Mouse (Mus musculus) liver, embryonic 14.5 days (tissue): Measurements from ENCODE around the gene Rufy4. TPM values are rescaled to one million over a fixed set of nuclear protein-coding genes. Genes with fewer than 3 reads are reported as not detected.

Experiments
- ATAC-seq: fragments of 200-750 bp; cut with Nextera tagmentation; 2 replicates; pipeline ENCODE4 v1.8.0; 2017; ENCODE audit warnings: moderate number of reproducible peaks, mild to moderate bottlenecking, moderate library complexity; ENCODE audit not compliant: insufficient read depth
- DNase-seq, 3 experiments: peaks; one replicate each; pipeline ENCODE4 v3.0.0-alpha.2; 2012 to 2013; ENCODE audit warnings: low read depth in 3 of 3, low spot score in 3 of 3
- H3K27ac ChIP-seq: fragments of 300-500 bp; sonication (generic); 2 replicates; pipeline ENCODE4 v1.5.1; 2014; ENCODE audit warnings: moderate library complexity, mild to moderate bottlenecking, control low read depth, inconsistent platforms
- H3K27me3 ChIP-seq: fragments of 300-500 bp; sonication (generic); 2 replicates; pipeline ENCODE4 v1.6.1; 2014; ENCODE audit warnings: mild to moderate bottlenecking, low read length, moderate library complexity; ENCODE audit not compliant: control insufficient read depth, insufficient read depth
- H3K36me3 ChIP-seq: fragments of 300-500 bp; sonication (generic); replicated peaks from 2 replicates; pipeline ENCODE4 v1.6.1; 2014; ENCODE audit warnings: low read depth; ENCODE audit not compliant: control insufficient read depth, insufficient read depth
- H3K4me1 ChIP-seq, 2 experiments: fragments of 200-500 bp in 1 of 2; fragments of 300-500 bp in 1 of 2; sonication (generic) in 1 of 2; replicated peaks; 2 replicates each; pipeline ENCODE4 v1.6.1; 2012 to 2014; ENCODE audit warnings: antibody characterized with exemption in 1 of 2, inconsistent platforms in 1 of 2, low read length in 1 of 2; ENCODE audit not compliant: control insufficient read depth in 2 of 2, insufficient read depth in 2 of 2
- H3K4me2 ChIP-seq: fragments of 300-500 bp; sonication (generic); 2 replicates; pipeline ENCODE4 v1.6.1; 2014; ENCODE audit warnings: low read depth, mild to moderate bottlenecking, control low read depth, moderate library complexity
- H3K4me3 ChIP-seq, 2 experiments: fragments of 200-500 bp in 1 of 2; fragments of 300-500 bp in 1 of 2; sonication (generic) in 1 of 2; 2 replicates each; pipeline ENCODE4 v1.5.1; 2012 to 2014; ENCODE audit warnings: low read depth in 2 of 2, low read length in 2 of 2, mild to moderate bottlenecking in 2 of 2, control low read depth in 1 of 2, inconsistent platforms in 1 of 2, moderate library complexity in 1 of 2; ENCODE audit not compliant: insufficient read depth in 1 of 2
- H3K9ac ChIP-seq: fragments of 300-500 bp; sonication (generic); replicated peaks from 2 replicates; pipeline ENCODE4 v1.6.1; 2014; ENCODE audit warnings: mild to moderate bottlenecking, control low read depth, moderate library complexity
- H3K9me3 ChIP-seq: fragments of 300-500 bp; sonication (generic); 2 replicates; pipeline ENCODE4 v1.6.1; 2016; ENCODE audit warnings: low read length, mixed read lengths; ENCODE audit not compliant: control insufficient read depth
- CTCF ChIP-seq: IDR thresholded peaks from 2 replicates; pipeline ENCODE4 v1.5.1; 2016; ENCODE audit warnings: antibody characterized with exemption, low read depth, control low read depth
- EP300 ChIP-seq: IDR thresholded peaks from 2 replicates; pipeline ENCODE4 v1.6.1; 2016; ENCODE audit warnings: antibody characterized with exemption, low read depth
- WGBS: fragments of 180-500 bp; shearing (Covaris S2); extraction: QIAGEN DNeasy Blood & Tissue Kit; methylation state at CpG from one replicate; pipeline ENCODE4 v1.1.7; 2014; ENCODE audit not compliant: insufficient replicate concordance; 5-methylcytosine and 5-hydroxymethylcytosine counted together
- polyA plus RNA-seq, 2 experiments: library from polyadenylated mRNA; depleted of rRNA in 1 of 2; stranded (reverse) in 1 of 2; unstranded in 1 of 2; fragments of >200 nt; fragmentation: Nextera tagmentation in 1 of 2; extraction: Ambion mirVana in 1 of 2; gene quantifications; 2 replicates each; pipeline versions ENCODE4 v1.2.1 to v1.2.3; 2012 to 2014

Rufy4 gene
- polyA plus RNA-seq, 2 experiments: 0.04 to 0.09 TPM

GRCm38 (mm10) chr1:74091138-74091537, 34.2 kb upstream of the Rufy4 start:
- DNase-seq: no peak
- Histone ChIP-seq H3K9ac (no peak overlapping the region), H3K9me3 (no peaks in the 10 kb centered on the region), H3K36me3 (no peaks in the 10 kb centered on the region), H3K4me3 (no peak overlapping the region; a peak in 1 of 4 replicates), H3K4me1 (no peaks in the 10 kb centered on the region), H3K27me3 (peaks cover 4% of the 10 kb centered on the region), H3K4me2 (no peak overlapping the region), H3K27ac (no peak overlapping the region)
- no peak for ATAC-seq
- 33% methylated on average over 6 of the region's 7 CpGs for WGBS
- TF ChIP-seq EP300: no peak
- TF ChIP-seq CTCF: no peak

- Histone ChIP-seq H3K4me3 (no peak overlapping the region), H3K9ac (no peak overlapping the region), H3K27me3 (peaks cover 8% of the 10 kb centered on the region), H3K27ac (no peak overlapping the region), H3K4me2 (no peak overlapping the region), H3K9me3 (no peaks in the 10 kb centered on the region), H3K4me1 (no peaks in the 10 kb centered on the region), H3K36me3 (no peaks in the 10 kb centered on the region)
- 23% methylated on average over 6 of the region's 6 CpGs for WGBS
- TF ChIP-seq EP300: no peak
- TF ChIP-seq CTCF: no peak
- ATAC-seq: no peak
- DNase-seq: no peak
These were observed 33.6 kb upstream of the Rufy4 start for GRCm38 (mm10) chr1:74091611-74092224.

- no peaks in the 10 kb centered on the region for H3K9me3 ChIP-seq
- H3K36me3 ChIP-seq: no peaks in the 10 kb centered on the region
- no peak overlapping the region for H3K27ac ChIP-seq
- peaks cover 13% of the 10 kb centered on the region for H3K27me3 ChIP-seq
- no peak overlapping the region for H3K4me2 ChIP-seq
- H3K9ac ChIP-seq: no peak overlapping the region
- TF ChIP-seq EP300 (no peak), CTCF (no peak)
- DNase-seq (no peak), ATAC-seq (no peak)
- no peak overlapping the region for H3K4me3 ChIP-seq
- no peaks in the 10 kb centered on the region for H3K4me1 ChIP-seq
- 48% methylated on average over 10 of the region's 10 CpGs for WGBS
These were observed 33.1 kb upstream of the Rufy4 start for GRCm38 (mm10) chr1:74092242-74092641.

DNA sequence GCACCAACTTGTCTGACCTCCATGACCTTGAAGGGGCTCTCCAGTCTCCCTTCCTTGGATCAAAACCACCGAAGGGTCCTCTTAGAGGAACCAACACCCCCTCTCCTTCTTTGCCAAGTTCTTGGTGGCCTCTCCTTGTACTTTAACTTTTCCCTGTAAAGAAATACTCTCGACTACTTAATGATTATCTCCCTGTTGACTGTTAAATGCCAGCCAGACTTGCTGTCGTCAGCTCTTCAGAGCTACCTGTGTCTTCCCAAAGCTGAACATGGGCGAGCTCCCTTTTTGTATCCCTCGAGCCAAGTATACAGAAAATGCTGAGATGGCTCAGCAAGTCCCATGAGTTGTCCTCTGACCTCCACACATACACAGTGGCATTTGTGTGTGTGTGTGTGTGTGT, 31.9 kb upstream of the Rufy4 start:
- no peak for TF ChIP-seq EP300
- WGBS: 57% methylated on average over 5 of the region's 5 CpGs
- H3K4me3 ChIP-seq: no peak overlapping the region
- H3K9ac ChIP-seq: no peak overlapping the region
- H3K4me2 ChIP-seq: no peak overlapping the region
- ATAC-seq (no peak), DNase-seq (no peak)
- no peaks in the 10 kb centered on the region for H3K36me3 ChIP-seq
- no peak overlapping the region for H3K27ac ChIP-seq
- H3K9me3 ChIP-seq: no peaks in the 10 kb centered on the region
- H3K27me3 ChIP-seq: peaks cover 25% of the 10 kb centered on the region
- H3K4me1 ChIP-seq: no peaks in the 10 kb centered on the region

GRCm38 (mm10) chr1:74094497-74095270, 30.7 kb upstream of the Rufy4 start:
- Histone ChIP-seq H3K4me2 (no peak overlapping the region), H3K36me3 (no peaks in the 10 kb centered on the region), H3K9ac (no peak overlapping the region), H3K4me1 (no peaks in the 10 kb centered on the region), H3K27ac (no peak overlapping the region), H3K27me3 (peaks cover 37% of the 10 kb centered on the region), H3K9me3 (no peaks in the 10 kb centered on the region), H3K4me3 (no peak overlapping the region)
- DNase-seq (no peak), ATAC-seq (no peak)
- TF ChIP-seq EP300 (no peak), CTCF (no peak)
- 35% methylated on average over 7 of the region's 7 CpGs for WGBS
